Mouse (Mus musculus) layer of hippocampus, postnatal 25 days (tissue): ENCODE measurements around the gene Cd22. TPM values are rescaled to one million over a fixed set of nuclear protein-coding genes. Genes with fewer than 3 reads are reported as not detected.

Source experiments
- DNase-seq, 2 experiments: peaks; one replicate each; pipeline ENCODE4 v3.0.0; 2022; ENCODE audit warnings: mixed read lengths in 2 of 2, low spot score in 1 of 2; ENCODE audit errors: extremely low spot score in 1 of 2
- total RNA-seq, 2 experiments: library from RNA; stranded (reverse); gene quantifications; 2 replicates each; pipeline ENCODE4 v1.2.3; 2021

Cd22 gene
- total RNA-seq, 2 experiments from 2014 or later: not detected

DNA sequence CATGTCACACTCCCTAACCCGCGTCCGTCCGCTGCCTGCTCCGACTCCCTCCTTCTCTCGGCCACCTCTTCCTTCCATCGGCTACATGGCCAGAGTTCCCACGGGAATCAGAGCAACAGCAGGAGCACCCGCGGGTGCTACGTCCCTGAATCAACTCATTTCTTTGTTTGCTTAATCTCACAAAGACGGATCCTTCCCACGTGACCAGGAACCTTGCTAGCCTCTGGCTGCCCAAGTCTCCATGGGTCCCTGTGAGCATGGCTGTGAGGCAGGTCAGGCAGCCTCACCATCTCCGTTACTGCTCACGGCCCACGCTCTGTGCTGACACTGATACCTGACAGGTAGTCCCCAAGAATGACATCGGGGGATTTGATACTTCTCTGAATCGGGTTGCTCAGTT, 56.5 kb downstream of the Cd22 start, which contains the start of gene Ffar2:
Ffar2 (minus strand) TSS at position 101 of the 400 bp plus-strand sequence.
- DNase-seq: no peak

GRCm38 (mm10) chr7:30821532-30821931, 58.6 kb downstream of the Cd22 start:
- DNase-seq: no peak

- DNase-seq: no peak
Measured at GRCm38 (mm10) chr7:30820854-30821445, 59.2 kb downstream of the Cd22 start.

DNA sequence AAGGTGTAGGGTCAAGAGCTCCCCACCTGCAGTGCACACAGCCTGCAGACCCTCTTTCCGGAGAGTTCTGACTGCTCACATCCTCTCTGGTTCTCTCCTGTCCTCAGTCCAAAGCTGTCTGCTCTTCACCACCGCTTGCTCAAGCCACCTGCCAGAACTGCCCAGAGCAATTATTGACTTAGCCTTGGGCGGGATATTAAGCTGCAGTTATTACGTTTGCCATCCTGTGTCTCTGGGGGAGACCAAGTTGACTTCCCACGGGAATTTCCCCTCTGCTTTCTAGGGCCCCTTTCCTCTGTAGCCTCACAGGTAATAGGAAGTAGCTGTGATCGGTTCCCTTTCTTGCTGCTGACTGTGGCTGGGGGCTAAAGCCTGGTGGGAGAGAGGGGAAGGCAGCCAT, 60.0 kb downstream of the Cd22 start:
- DNase-seq: no peak

Other genes with a start within 250 kb of the Cd22 start
- not detected for gene Etv2, start 244.5 kb downstream of the Cd22 start, total RNA-seq
- 10 to 100 TPM; 75.3 to 81.5 TPM for gene Rbm42, start 230.0 kb downstream of the Cd22 start, total RNA-seq
- 1 to 10 TPM; 4.2 to 6.6 TPM for gene Haus5, start 215.3 kb downstream of the Cd22 start, total RNA-seq
- not detected for gene Pmis2, start 208.7 kb downstream of the Cd22 start, total RNA-seq
- gene 2200002J24Rik, start 181.4 kb downstream of the Cd22 start, total RNA-seq: not detected
- 1 to 10 TPM in 1 of 2 experiments, under 1 TPM in 1; 0.74 to 1.1 TPM for gene Atp4a, start 168.1 kb downstream of the Cd22 start, total RNA-seq
- gene Tmem147, start 150.8 kb downstream of the Cd22 start, total RNA-seq: 100 to 1,000 TPM; 116 to 132 TPM
- gene Gapdhs, start 136.7 kb downstream of the Cd22 start, total RNA-seq: not detected
- gene Sbsn, start 128.9 kb downstream of the Cd22 start, total RNA-seq: 1 to 10 TPM; 7.5 to 7.7 TPM
- gene Dmkn, start 116.6 kb downstream of the Cd22 start, total RNA-seq: 1 to 10 TPM in 1 of 2 experiments, under 1 TPM in 1; 0.66 to 1.3 TPM
- gene Krtdap, start 92.4 kb downstream of the Cd22 start, total RNA-seq: not detected
- not detected for gene Ffar2, start 56.6 kb downstream of the Cd22 start, total RNA-seq
- gene Ffar3, start 24.2 kb downstream of the Cd22 start, total RNA-seq: not detected
- gene Ffar1, start 18.8 kb downstream of the Cd22 start, total RNA-seq: not detected
- 100 to 1,000 TPM; 319 to 342 TPM for gene Mag, start 34.5 kb upstream of the Cd22 start, total RNA-seq
- gene Hamp2, start 44.3 kb upstream of the Cd22 start, total RNA-seq: not detected
- not detected for gene Hamp, start 63.7 kb upstream of the Cd22 start, total RNA-seq
- 100 to 1,000 TPM; 124 to 126 TPM for gene Usf2, start 76.5 kb upstream of the Cd22 start, total RNA-seq
- 1 to 10 TPM; 6.3 to 8.4 TPM for gene Lsr, start 93.1 kb upstream of the Cd22 start, total RNA-seq
- gene Fam187b, start 93.4 kb upstream of the Cd22 start, total RNA-seq: under 1 TPM; 0.22 to 0.45 TPM
- 10 to 100 TPM; 20.2 to 22.7 TPM for gene Fxyd5, start 162.1 kb upstream of the Cd22 start, total RNA-seq
- 100 to 1,000 TPM; 151 to 157 TPM for gene Fxyd7, start 171.1 kb upstream of the Cd22 start, total RNA-seq
- 100 to 1,000 TPM; 103 to 113 TPM for gene Fxyd1, start 176.9 kb upstream of the Cd22 start, total RNA-seq
- 10 to 100 TPM; 31.9 to 36.1 TPM for gene Lgi4, start 179.0 kb upstream of the Cd22 start, total RNA-seq
- gene Fxyd3, start 196.4 kb upstream of the Cd22 start, total RNA-seq: not detected
- 1 to 10 TPM; 2.3 to 4.2 TPM for gene Hpn, start 234.9 kb upstream of the Cd22 start, total RNA-seq
- gene Scn1b, start 246.7 kb upstream of the Cd22 start, total RNA-seq: 100 to 1,000 TPM; 548 to 608 TPM